Mouse (Mus musculus): ENCODE measurements at regions not wholly inside any gene's neighbourhood (a gene's known extent, or its start where the extent isn't known, plus 50 kb on each side); places are given as distances from the start of the nearest gene placed in this dataset.

DNA sequence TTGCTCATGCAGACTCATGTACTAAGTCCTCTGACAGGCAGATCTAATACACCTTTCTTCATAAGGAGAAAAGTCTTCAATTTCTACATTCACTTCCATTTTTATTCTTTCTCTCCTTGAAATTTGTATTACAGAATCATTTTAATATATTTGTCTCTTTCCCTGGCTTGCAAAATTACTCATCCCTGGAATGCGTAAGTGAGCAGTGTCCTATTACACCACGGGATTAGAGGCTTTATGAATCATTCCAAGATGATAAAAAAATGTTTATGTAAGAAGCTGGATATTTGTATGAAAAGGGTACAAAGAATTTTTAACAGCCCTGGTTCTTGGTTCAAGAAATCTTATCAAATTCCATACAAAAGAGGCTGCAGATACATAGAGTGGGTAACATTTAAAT lies 83.6 kb upstream of the Mbnl1 start:
- H3K36me3 ChIP-seq, result no peaks in the 10 kb centered on the region

DNA sequence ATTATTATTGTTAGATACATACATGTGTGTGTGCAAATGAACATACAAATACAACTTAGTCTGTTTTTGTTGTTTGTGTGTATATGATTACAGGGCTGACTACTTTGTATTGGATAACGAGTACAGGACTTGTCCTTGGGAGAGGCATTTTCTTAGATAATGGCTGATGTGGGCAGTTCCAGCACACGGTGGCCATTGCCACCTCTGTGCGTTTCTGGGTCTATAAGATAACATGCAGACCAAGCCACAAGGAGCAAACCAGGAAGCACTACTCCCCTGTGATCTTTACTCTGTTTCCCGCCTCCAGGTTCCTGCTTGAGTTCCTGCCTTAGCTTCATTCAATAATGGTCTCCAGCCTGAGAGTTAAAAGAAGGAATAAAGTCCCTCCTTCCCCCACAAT lies 77.3 kb upstream of the Mbnl1 start:
- WGBS, result 82% methylated on average over 4 of the region's 4 CpGs
- no peak for ATAC-seq (ENCODE audit: insufficient number of reproducible peaks, low FRiP score, low TSS enrichment, low read depth)
- H3K4me3 ChIP-seq (replicated peaks), result no peak overlapping the region

More for the DNA sequence above, 83.6 kb upstream of the Mbnl1 start:
- no peak for ATAC-seq (ENCODE audit: insufficient number of reproducible peaks, low FRiP score, low TSS enrichment, low read depth)
- H3K9me3 ChIP-seq (replicated peaks), result no peaks in the 10 kb centered on the region
- no peak overlapping the region for H3K9ac ChIP-seq
- no peak overlapping the region for H3K4me2 ChIP-seq (replicated peaks)
- 22% methylated on average over 2 of the region's 2 CpGs for WGBS
- H3K4me3 ChIP-seq (replicated peaks), result no peak overlapping the region
- H3K4me1 ChIP-seq, result no peaks in the 10 kb centered on the region
- no peaks in the 10 kb centered on the region for H3K27me3 ChIP-seq
- H3K27ac ChIP-seq (replicated peaks), result no peak overlapping the region

DNA sequence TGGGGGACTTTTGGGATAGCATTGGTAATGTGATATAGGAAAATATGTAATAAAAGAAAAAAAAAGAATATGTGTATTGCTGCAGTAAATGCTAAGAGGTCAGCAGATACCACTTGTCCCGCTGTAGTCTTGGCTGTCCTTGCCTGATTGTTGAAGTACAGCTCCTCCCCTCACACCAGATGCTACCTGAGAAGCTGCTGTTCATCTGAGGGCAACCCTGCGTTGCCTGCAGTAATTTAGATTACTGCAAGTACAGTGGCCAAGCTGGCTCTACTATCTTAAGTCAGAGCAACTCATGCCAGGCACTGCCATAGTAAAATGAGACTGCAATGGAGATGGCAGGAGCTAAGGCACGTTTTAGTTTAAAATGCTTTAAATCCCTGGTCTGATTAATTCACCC lies 75.7 kb upstream of the Mbnl1 start:
- Histone ChIP-seq H3K9me3 (replicated peaks) (no peaks in the 10 kb centered on the region), H3K4me2 (replicated peaks) (no peak overlapping the region), H3K27ac (replicated peaks) (no peak overlapping the region), H3K36me3 (no peaks in the 10 kb centered on the region), H3K4me3 (replicated peaks) (no peak overlapping the region), H3K27me3 (no peaks in the 10 kb centered on the region), H3K9ac (no peak overlapping the region), H3K4me1 (no peaks in the 10 kb centered on the region)
- no peak for ATAC-seq (ENCODE audit: insufficient number of reproducible peaks, low FRiP score, low TSS enrichment, low read depth)
- WGBS, result 70% methylated on average over 3 of the region's 3 CpGs

More for the DNA sequence above, 77.3 kb upstream of the Mbnl1 start:
- H3K4me2 ChIP-seq (replicated peaks), result no peak overlapping the region
- no peak overlapping the region for H3K9ac ChIP-seq
- no peaks in the 10 kb centered on the region for H3K27me3 ChIP-seq
- H3K4me1 ChIP-seq, result no peaks in the 10 kb centered on the region
- H3K9me3 ChIP-seq (replicated peaks), result no peaks in the 10 kb centered on the region
- H3K27ac ChIP-seq (replicated peaks), result no peak overlapping the region
- no peaks in the 10 kb centered on the region for H3K36me3 ChIP-seq

DNA sequence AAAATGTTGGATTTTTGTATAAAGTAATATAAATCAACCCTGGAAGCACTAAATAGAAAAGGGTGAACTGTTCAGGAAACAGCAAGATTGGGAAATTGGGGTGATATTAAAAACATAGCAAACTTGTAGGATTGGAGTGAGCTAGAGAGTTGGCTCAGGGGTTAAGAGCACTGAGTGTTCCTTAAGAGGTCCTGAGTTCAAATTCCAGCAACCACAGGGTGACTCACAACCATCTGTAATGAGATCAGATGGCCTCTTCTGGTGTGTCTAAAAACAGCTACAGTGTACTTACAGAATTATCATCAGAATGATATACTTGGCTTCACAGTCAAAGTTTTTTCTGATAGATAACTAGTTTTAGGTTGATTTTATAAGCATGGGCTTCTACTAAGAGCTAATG lies 73.8 kb upstream of the Mbnl1 start:
- Histone ChIP-seq H3K4me3 (replicated peaks) (no peak overlapping the region), H3K36me3 (no peaks in the 10 kb centered on the region), H3K9me3 (replicated peaks) (no peaks in the 10 kb centered on the region), H3K27ac (replicated peaks) (no peak overlapping the region), H3K9ac (no peak overlapping the region), H3K27me3 (no peaks in the 10 kb centered on the region), H3K4me1 (no peaks in the 10 kb centered on the region), H3K4me2 (replicated peaks) (no peak overlapping the region)
- ATAC-seq (ENCODE audit: insufficient number of reproducible peaks, low FRiP score, low TSS enrichment, low read depth), result no peak

DNA sequence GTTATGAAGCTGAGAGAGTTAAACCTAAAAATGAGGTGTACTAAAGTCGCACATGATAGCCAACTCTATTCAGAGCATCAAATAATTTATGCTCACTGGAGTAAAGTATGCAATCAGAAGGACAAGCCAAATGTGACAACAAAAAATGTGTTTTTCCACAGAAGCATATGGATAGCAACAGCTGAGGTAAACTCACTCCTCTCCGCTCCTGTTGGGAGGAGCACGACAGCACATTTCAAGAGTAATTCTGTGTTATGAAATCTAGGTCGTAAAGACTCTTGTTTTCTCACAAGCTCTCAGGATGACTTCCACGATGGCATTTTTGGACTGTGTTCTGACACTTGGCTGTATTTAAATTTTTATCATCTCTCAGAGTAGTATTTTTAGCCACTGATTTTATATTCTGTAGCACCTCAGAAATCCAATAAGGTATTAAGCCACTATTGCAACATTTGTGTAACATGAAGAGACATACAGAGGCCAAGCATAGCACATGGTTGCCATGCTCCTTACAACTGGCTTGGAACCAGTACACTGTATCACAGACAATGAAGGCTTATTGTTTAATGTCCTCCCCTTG lies 70.3 kb upstream of the Mbnl1 start:
- no peaks in the 10 kb centered on the region for H3K9me3 ChIP-seq (replicated peaks)
- H3K4me1 ChIP-seq, result no peaks in the 10 kb centered on the region
- 76% methylated on average over 5 of the region's 5 CpGs for WGBS
- no peak overlapping the region for H3K4me3 ChIP-seq (replicated peaks)
- no peak for ATAC-seq (ENCODE audit: insufficient number of reproducible peaks, low FRiP score, low TSS enrichment, low read depth)
- H3K9ac ChIP-seq, result no peak overlapping the region
- no peaks in the 10 kb centered on the region for H3K27me3 ChIP-seq
- no peaks in the 10 kb centered on the region for H3K36me3 ChIP-seq
- H3K27ac ChIP-seq (replicated peaks), result no peak overlapping the region
- no peak overlapping the region for H3K4me2 ChIP-seq (replicated peaks)

DNA sequence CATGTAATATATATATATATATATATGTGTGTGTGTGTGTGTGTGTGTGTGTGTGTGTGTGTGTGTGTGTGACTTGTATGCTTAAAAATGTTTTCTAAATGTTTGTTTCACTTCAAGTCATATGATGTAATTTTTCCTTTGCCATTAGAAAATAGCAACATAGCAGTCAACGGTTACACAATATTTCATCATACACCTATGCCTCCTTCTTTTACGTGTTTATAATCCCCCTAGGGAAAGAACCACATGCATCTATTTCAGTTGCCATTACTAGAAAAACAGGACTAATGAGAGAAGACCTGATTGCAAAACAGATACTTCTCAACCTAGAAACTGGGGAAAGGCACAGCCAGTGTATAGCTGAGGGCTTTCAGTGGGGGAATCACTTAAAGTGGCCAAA lies 65.2 kb upstream of the Mbnl1 start:
- no peak for ATAC-seq (ENCODE audit: insufficient number of reproducible peaks, low FRiP score, low TSS enrichment, low read depth)
- H3K4me1 ChIP-seq, result peaks cover 3% of the 10 kb centered on the region; the same call in 1 of the 2 replicates
- 0 out of 2 replicates have a peak overlapping the region, but pooled peaks have one; percentile 39 for H3K27ac ChIP-seq (replicated peaks)
- no peak overlapping the region for H3K4me3 ChIP-seq (replicated peaks)
- no peak overlapping the region for H3K4me2 ChIP-seq (replicated peaks)
- H3K9ac ChIP-seq, result no peak overlapping the region
- no peaks in the 10 kb centered on the region for H3K36me3 ChIP-seq
- 48% methylated on average over 2 of the region's 2 CpGs for WGBS
- H3K27me3 ChIP-seq, result no peaks in the 10 kb centered on the region
- H3K9me3 ChIP-seq (replicated peaks), result no peaks in the 10 kb centered on the region

DNA sequence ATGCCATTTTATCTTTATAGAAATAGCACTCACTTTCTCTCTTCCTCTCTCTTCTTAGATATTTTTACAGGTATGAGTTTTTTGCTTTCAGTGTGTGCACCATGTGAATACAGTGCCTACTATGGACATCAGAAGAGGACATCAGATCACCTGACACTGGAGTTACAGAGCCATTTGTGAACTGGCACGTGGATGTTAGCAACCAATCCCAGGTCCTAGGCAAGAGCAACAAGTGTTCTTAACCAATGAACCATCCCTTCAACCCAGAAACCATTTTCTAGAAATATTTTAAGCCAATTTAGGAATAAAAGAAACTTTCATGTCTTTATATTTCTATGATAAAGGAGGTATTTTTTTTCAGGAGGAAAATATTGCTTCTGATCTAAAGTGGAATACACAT lies 64.7 kb upstream of the Mbnl1 start:
- 67% methylated on average over 1 of the region's 1 CpGs for WGBS
- H3K4me3 ChIP-seq (replicated peaks), result no peak overlapping the region
- 0 out of 2 replicates have a peak overlapping the region, but pooled peaks have one; percentile 39 for H3K27ac ChIP-seq (replicated peaks)
- no peak for ATAC-seq (ENCODE audit: insufficient number of reproducible peaks, low FRiP score, low TSS enrichment, low read depth)
- H3K36me3 ChIP-seq, result no peaks in the 10 kb centered on the region
- no peaks in the 10 kb centered on the region for H3K9me3 ChIP-seq (replicated peaks)
- no peak overlapping the region for H3K9ac ChIP-seq
- no peak overlapping the region for H3K4me2 ChIP-seq (replicated peaks)
- peaks cover 3% of the 10 kb centered on the region; the same call in 1 of the 2 replicates for H3K4me1 ChIP-seq
- H3K27me3 ChIP-seq, result no peaks in the 10 kb centered on the region

DNA sequence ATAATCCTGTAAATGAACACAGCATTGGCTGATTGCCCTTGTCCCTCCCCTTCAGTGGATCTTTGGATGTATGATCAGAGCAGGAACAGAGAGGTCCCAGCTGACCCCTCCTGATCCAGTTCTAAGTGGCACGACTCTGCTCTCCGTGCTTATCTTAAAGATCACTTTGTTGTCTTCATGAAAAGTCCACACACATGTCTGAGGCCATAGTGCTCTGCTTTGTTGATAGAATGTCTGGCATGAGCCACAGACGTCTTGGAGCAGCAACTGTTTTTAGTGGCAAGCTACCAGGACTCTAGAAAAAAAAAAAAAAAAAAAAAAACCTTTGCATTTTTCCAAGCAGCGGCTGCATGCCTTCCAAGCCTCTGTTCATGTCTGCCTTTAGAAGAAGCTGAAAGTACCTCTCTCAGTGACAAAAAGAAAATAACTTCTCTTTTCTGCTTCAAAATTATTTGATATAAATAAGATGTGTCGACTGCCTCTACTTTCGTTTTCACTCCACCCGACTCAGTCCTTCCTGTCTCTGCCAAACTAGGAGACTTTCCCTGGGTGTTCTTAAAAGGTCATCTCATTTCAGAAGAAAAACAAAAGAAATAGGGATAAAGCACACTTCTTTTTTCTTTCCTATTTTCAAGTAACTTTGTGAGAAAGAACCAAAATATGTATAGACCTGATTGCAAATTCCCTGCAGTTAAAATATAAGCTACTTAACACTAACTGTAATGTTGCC lies 63.9 kb upstream of the Mbnl1 start:
- Histone ChIP-seq H3K36me3 (no peaks in the 10 kb centered on the region), H3K4me3 (replicated peaks) (peak overlapping the region; percentile 31), H3K4me2 (replicated peaks) (peak overlapping the region; percentile 40), H3K4me1 (peaks cover 3% of the 10 kb centered on the region; the same call in 1 of the 2 replicates), H3K9me3 (replicated peaks) (no peaks in the 10 kb centered on the region), H3K9ac (no peak overlapping the region), H3K27me3 (no peaks in the 10 kb centered on the region), H3K27ac (replicated peaks) (peak overlapping the region; percentile 77)
- WGBS, result 15% methylated on average over 7 of the region's 7 CpGs
- ATAC-seq (ENCODE audit: insufficient number of reproducible peaks, low FRiP score, low TSS enrichment, low read depth), result no peak

DNA sequence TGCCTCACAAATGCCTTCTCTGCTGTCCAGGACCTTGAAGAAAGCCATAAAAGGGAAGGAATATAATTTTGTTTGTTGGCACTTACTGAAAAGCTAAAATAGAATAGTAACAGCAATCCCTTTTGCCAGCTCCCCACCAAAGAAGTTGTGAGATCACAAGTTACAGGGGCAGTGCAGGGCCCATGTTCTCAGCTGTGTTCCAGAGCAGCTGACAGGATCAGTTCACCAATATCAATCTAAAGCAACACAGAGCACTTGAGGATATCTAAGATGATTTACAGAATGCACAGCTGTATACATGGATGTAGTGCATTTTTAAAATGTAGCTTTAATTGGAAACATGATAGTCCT lies 63.4 kb upstream of the Mbnl1 start:
- H3K4me1 ChIP-seq, result peaks cover 3% of the 10 kb centered on the region; the same call in 1 of the 2 replicates
- peak overlapping the region; percentile 40 for H3K4me2 ChIP-seq (replicated peaks)
- no peaks in the 10 kb centered on the region for H3K9me3 ChIP-seq (replicated peaks)
- H3K4me3 ChIP-seq (replicated peaks), result 0 out of 2 replicates have a peak overlapping the region, but pooled peaks have one; percentile 31
- no peaks in the 10 kb centered on the region for H3K36me3 ChIP-seq
- H3K27me3 ChIP-seq, result no peaks in the 10 kb centered on the region
- no peak overlapping the region for H3K9ac ChIP-seq
- no peak for ATAC-seq (ENCODE audit: insufficient number of reproducible peaks, low FRiP score, low TSS enrichment, low read depth)
- H3K27ac ChIP-seq (replicated peaks), result peak overlapping the region; percentile 77

DNA sequence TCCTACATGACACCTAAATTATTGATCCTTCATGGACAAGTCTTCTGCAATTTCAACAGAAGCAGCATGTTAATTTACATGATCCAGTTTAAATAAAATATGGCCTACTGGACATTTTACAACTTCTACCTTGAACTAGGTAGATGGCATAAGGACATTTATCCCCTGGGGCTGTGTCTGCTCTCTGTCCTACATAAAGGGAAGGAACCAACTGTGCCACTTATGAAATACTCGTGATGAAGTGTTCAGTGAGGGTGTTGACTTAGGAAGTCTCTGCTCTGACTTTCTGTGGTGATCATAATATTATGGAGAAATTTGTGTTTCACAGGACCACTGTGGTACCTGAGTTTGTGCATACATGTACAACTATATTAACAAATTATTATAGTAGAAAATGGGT lies 60.9 kb upstream of the Mbnl1 start:
- peaks cover 3% of the 10 kb centered on the region; the same call in 1 of the 2 replicates for H3K4me1 ChIP-seq
- WGBS, result 58% methylated on average over 1 of the region's 1 CpGs
- ATAC-seq (ENCODE audit: insufficient number of reproducible peaks, low FRiP score, low TSS enrichment, low read depth), result no peak
- no peaks in the 10 kb centered on the region for H3K36me3 ChIP-seq
- no peak overlapping the region for H3K27ac ChIP-seq (replicated peaks)
- no peaks in the 10 kb centered on the region for H3K27me3 ChIP-seq
- H3K4me3 ChIP-seq (replicated peaks), result no peak overlapping the region
- no peak overlapping the region for H3K9ac ChIP-seq
- no peaks in the 10 kb centered on the region for H3K9me3 ChIP-seq (replicated peaks)
- H3K4me2 ChIP-seq (replicated peaks), result no peak overlapping the region

DNA sequence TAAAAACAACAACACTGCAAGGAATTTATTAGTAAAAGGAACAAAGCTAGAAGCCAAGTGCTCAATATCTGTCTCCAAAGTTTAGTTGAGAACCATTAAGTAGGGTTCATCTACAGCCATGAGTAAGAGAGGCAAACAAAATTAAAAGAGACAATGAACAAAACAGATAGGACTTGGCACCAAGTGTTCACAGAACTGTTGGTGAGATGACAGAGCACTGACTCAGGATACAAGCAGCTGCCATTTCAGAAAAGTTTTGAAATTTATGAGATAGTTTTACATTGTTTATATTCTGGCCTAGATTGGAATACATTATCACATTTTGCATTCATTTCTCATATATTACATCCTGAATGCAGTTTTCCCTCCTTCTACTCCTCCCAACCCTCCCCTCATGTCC lies 60.4 kb upstream of the Mbnl1 start:
- no peak for ATAC-seq (ENCODE audit: insufficient number of reproducible peaks, low FRiP score, low TSS enrichment, low read depth)
- Histone ChIP-seq H3K36me3 (no peaks in the 10 kb centered on the region), H3K4me3 (replicated peaks) (no peak overlapping the region), H3K4me2 (replicated peaks) (no peak overlapping the region), H3K9ac (no peak overlapping the region), H3K27ac (replicated peaks) (no peak overlapping the region), H3K4me1 (peaks cover 3% of the 10 kb centered on the region; the same call in 1 of the 2 replicates), H3K27me3 (no peaks in the 10 kb centered on the region), H3K9me3 (replicated peaks) (no peaks in the 10 kb centered on the region)

DNA sequence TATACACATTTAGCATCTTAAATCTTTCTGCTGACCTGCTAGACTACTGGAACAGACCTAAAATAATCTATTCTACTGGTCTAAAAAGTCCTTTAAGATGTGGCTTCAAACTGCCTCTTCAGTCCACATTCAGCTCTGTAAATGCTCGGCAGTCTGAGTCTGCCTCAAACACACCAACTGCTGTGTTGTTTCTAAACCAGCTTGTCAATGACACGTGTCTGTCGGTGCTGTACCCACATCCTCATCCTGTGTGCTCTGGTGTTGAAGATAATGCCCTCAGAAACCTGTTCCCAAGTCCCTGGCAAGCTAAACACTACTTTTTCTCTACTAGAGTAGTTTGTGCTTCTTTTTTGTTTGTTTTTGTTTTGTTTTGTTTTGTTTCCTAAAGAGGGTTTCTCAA lies 58.9 kb upstream of the Mbnl1 start:
- no peak for ATAC-seq (ENCODE audit: insufficient number of reproducible peaks, low FRiP score, low TSS enrichment, low read depth)
- Histone ChIP-seq H3K4me2 (replicated peaks) (no peak overlapping the region), H3K9me3 (replicated peaks) (no peaks in the 10 kb centered on the region), H3K4me3 (replicated peaks) (no peak overlapping the region), H3K9ac (no peak overlapping the region), H3K36me3 (no peaks in the 10 kb centered on the region), H3K27me3 (no peaks in the 10 kb centered on the region), H3K27ac (replicated peaks) (no peak overlapping the region), H3K4me1 (no peaks in the 10 kb centered on the region)
- WGBS, result 67% methylated on average over 3 of the region's 3 CpGs

Data from embryonic facial prominence, embryonic 15.5 days (tissue).